Mouse (Mus musculus): ENCODE data around the gene Prkar1a.

- TF ChIP-seq CTCF (IDR thresholded peaks at IDR 0.05; ENCODE audit: extremely low read depth, insufficient read length, insufficient replicate concordance, low read depth, low read length) (no peak), POLR2A (IDR thresholded peaks at IDR 0.05; ENCODE audit: low read depth, low read length) (no peak)
These were observed 23.2 kb downstream of the Prkar1a start for GRCm38 (mm10) chr11:109672396-109672795.
